Mouse (Mus musculus) lung, adult 2 months (tissue): ENCODE data around the gene Btg4. TPM values are rescaled to one million over a fixed set of nuclear protein-coding genes. Genes with fewer than 3 reads are reported as not detected.
A peak's percentile ranks its signal among the peaks of the same experiment; 100 is the strongest.
"Not testable (repeated sequence)": the region's sequence is repeated elsewhere in the genome, so short reads cannot be mapped to it uniquely, and the experiment has no call there.

ENCODE experiments used
- DNase-seq: peaks from one replicate; pipeline ENCODE4 v3.0.0; 2022
- H3K4me1 ChIP-seq: fragments of 200-500 bp; 2 replicates; pipeline ENCODE4 v1.6.1; 2011; ENCODE audit warnings: low read length; ENCODE audit not compliant: control insufficient read depth, insufficient read depth
- H3K4me3 ChIP-seq: fragments of 200-500 bp; replicated peaks from 2 replicates; pipeline ENCODE3; 2011; ENCODE audit warnings: low read depth, mild to moderate bottlenecking, control low read depth, low read length; ENCODE audit errors: extremely low read depth
- CTCF ChIP-seq: fragments of 200-500 bp; IDR thresholded peaks from 2 replicates; pipeline ENCODE4 v1.5.1; 2011; ENCODE audit warnings: mild to moderate bottlenecking, low read length, control low read depth; ENCODE audit not compliant: insufficient read depth
- POLR2A ChIP-seq: fragments of 200-500 bp; IDR thresholded peaks from 2 replicates; pipeline ENCODE4 v1.6.1; 2011; ENCODE audit warnings: low read depth, mild to moderate bottlenecking, control low read depth, low read length, borderline replicate concordance; ENCODE audit errors: extremely low read depth
- WGBS: fragments of 180-500 bp; shearing (Covaris S2); methylation state at CpG from one replicate; pipeline ENCODE4 v1.1.7; 2018; 5-methylcytosine and 5-hydroxymethylcytosine counted together
- polyA plus RNA-seq: library from polyadenylated mRNA; depleted of rRNA; stranded (reverse); fragments of >200 nt; gene quantifications from 2 replicates; pipeline ENCODE4 v1.2.3, GENCODE M21; 2012

Gene Btg4
- polyA plus RNA-seq, 1 experiment: 0.08 TPM

GRCm38 (mm10) chr9:51105751-51106150, 45.0 kb downstream of the Btg4 start:
- H3K4me3 ChIP-seq: no peak overlapping the region
- WGBS: 62% methylated on average over 2 of the region's 2 CpGs
- H3K4me1 ChIP-seq: 0 out of 2 replicates have a peak, but pooled peaks cover 2% of the 10 kb centered on the region
- TF ChIP-seq CTCF (no peak), POLR2A (no peak)
- DNase-seq: no peak

GRCm38 (mm10) chr9:51114767-51115166, 54.1 kb downstream of the Btg4 start:
- Histone ChIP-seq H3K4me3 (no peak overlapping the region), H3K4me1 (no peaks in the 10 kb centered on the region)
- WGBS: 67% methylated on average over 4 of the region's 4 CpGs
- TF ChIP-seq POLR2A (no peak), CTCF (no peak)
- DNase-seq: no peak

GRCm38 (mm10) chr9:51136985-51137384, 76.3 kb downstream of the Btg4 start:
- no peak for TF ChIP-seq POLR2A
- peak; percentile 82 for TF ChIP-seq CTCF
- H3K4me3 ChIP-seq: no peak overlapping the region
- no peaks in the 10 kb centered on the region for H3K4me1 ChIP-seq
- peak; percentile 13 for DNase-seq
- 61% methylated on average over 3 of the region's 3 CpGs for WGBS

DNA sequence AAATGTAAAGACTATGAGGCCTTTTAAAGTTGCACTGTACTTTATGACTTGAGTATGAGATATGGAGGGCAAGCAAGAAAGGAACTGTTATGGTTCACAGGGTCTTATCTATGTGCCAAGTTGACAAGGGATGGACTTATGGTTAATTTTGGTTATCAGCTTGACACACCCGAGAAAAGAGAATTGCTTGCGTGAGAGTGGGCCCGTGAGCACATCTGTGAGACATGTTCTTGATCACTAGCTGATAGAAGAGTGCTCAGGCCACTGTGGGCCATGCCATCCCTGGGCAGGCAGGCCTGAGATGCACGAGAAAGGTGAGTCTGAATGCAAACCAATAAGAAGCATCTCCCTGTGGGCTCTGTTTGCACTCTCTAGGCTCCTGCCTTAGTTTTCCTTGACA, 76.7 kb downstream of the Btg4 start:
- DNase-seq: no peak
- no peaks in the 10 kb centered on the region for H3K4me1 ChIP-seq
- H3K4me3 ChIP-seq: no peak overlapping the region
- WGBS: 87% methylated on average over 4 of the region's 4 CpGs
- TF ChIP-seq POLR2A (no peak), CTCF (no peak)

DNA sequence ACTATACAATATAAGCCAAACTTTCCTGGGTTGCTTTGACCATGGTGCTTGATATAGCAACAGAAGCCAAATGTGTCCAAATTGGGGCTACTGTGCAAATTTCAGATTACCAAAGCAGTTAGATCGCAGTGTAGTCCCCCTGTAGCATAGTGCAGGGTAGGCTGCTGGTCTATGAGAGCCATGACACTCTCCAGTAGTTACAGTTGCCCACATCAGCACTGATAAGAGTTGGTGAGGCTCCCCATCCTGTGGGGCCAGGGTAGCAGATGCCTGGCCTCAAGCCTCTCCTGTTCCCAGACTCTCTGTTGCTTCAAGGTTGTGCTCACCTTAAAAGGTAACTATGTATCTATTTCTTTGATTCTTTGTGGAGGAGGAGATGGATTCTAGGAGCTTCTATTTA, 77.1 kb downstream of the Btg4 start:
- 81% methylated on average over 1 of the region's 1 CpGs for WGBS
- TF ChIP-seq CTCF (no peak), POLR2A (no peak)
- DNase-seq: no peak
- Histone ChIP-seq H3K4me1 (no peaks in the 10 kb centered on the region), H3K4me3 (no peak overlapping the region)

GRCm38 (mm10) chr9:51138301-51138700, 77.6 kb downstream of the Btg4 start:
- 76% methylated on average over 1 of the region's 1 CpGs for WGBS
- TF ChIP-seq POLR2A: no peak
- TF ChIP-seq CTCF: no peak
- Histone ChIP-seq H3K4me1 (no peaks in the 10 kb centered on the region), H3K4me3 (no peak overlapping the region)
- no peak for DNase-seq

- H3K4me3 ChIP-seq, H3K4me1 ChIP-seq, DNase-seq: not testable (repeated sequence)
- 74% methylated on average over 1 of the region's 1 CpGs for WGBS
Observed at GRCm38 (mm10) chr9:51139401-51139800, 78.7 kb downstream of the Btg4 start.

DNA sequence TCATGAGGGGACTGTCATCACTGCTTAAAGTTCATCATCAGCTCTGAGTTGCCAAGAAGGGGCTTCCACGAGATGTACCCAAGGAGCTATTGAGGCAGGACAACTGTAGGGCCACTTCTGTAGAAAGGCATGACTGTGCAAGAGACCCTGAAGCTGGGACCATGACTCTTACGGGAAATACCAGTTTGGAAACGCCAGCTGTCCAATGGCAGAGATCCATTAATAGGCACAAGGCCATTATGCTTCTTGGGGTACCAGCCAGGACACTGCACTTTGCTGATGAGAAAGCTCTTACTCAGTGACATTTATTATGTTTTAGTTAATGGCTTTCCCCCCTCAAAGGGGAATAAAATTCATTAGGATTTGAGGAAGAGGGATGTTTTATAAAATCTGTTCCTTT, 80.0 kb downstream of the Btg4 start:
- no peaks in the 10 kb centered on the region for H3K4me1 ChIP-seq
- TF ChIP-seq CTCF (no peak), POLR2A (no peak)
- 76% methylated on average over 3 of the region's 3 CpGs for WGBS
- no peak for DNase-seq
- no peak overlapping the region for H3K4me3 ChIP-seq

DNA sequence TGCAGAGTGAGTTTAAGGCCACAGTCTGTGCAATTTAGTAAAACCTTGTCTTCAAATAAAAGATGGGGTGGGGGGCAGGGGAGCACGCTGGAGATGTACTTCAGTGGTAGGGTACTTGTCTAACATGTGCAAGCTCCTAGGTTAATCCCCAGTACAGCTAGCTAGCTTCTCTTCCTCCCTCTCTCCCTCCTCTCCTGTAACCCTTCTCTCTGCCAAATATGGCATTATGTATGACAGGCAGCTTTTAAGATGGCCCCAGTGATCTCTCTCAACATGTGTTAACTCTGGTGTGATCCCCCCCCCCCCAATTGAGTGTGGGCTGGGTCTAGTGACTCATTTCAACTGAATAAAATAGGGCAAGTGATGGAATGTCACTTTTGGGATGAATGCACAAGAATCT, 82.7 kb downstream of the Btg4 start:
- Histone ChIP-seq H3K4me3 (no peak overlapping the region), H3K4me1 (no peaks in the 10 kb centered on the region)
- WGBS: 91% methylated on average over 1 of the region's 1 CpGs
- no peak for DNase-seq
- TF ChIP-seq POLR2A: no peak
- no peak for TF ChIP-seq CTCF

DNA sequence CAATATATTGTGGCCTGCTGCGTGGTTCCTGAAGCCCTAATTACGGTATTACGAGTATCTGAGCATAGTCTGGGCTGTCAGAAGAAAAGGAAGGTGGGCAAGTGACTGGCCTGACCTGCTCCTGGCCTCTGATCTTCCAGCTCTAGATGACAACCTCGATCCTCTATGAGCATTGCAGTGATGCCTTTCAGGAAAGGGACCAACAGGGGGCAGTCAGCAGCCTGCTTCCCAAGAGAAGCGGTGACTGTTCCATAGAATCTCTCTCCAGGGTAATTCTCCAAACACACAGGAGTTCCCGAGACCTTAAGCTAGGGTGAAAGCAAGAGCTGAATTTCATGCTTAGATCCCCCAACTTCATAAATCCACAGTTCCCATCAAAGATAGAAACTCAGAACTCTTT, 83.5 kb downstream of the Btg4 start:
- WGBS: 69% methylated on average over 6 of the region's 6 CpGs
- Histone ChIP-seq H3K4me3 (no peak overlapping the region), H3K4me1 (no peaks in the 10 kb centered on the region)
- no peak for TF ChIP-seq POLR2A
- no peak for TF ChIP-seq CTCF
- no peak for DNase-seq

DNA sequence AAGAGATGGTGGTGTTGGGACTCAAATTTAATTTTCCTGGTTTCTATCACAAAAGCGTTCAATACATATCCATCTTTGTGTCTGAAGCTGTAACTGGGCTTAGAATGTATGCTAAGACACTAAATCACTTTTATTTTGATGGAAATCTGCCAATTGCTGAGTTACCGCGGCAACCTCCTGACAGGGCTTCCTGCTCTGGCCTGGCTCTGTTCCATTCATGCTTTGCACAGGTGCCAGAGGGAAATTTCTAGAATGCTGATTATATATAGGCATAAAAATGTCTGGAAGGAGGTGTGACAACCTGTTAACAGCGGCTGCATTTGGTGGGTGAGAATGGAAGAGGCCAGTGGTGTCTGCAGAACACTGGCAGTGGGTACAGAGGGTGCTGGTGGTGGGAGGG, 85.8 kb downstream of the Btg4 start:
- no peak for DNase-seq
- TF ChIP-seq CTCF (no peak), POLR2A (no peak)
- WGBS: 39% methylated on average over 4 of the region's 4 CpGs
- Histone ChIP-seq H3K4me1 (no peaks in the 10 kb centered on the region), H3K4me3 (no peak overlapping the region)
